Comparison of ENCODE assay signal across 11 mouse cellular contexts in the genomic region with DNA sequence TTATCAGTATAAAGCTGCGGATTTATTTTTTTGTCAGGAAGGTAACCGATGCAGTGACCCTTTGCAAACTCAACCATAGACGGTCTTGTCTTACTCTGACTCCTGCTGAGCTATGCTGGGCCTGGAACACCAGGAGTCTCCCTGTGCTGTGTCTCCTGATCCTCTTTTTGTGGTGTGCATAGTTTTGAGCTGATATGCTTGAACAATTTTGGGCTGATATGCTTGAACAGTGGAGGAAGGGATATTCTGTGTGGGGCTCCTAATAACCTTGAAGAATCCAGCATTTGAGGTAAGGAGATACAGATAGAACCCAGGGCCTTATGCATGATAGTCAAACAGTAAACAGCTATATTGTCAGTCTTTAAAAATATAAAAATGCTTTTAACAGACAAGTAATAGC.
DNase-seq lines count a peak whose midpoint lies in the region; ATAC-seq and TF ChIP-seq lines count a peak whose summit lies in the region.
"Had no signal": no experiment of that assay in that cellular context is flagged by ENCODE, and none has a peak within 500 bp of the region (broad histone marks: within the 10 kb centered on the region; RNA-seq: fewer than 3 reads in every experiment).

No protein-coding gene starts in this region.

- intact Hi-C loops in left cerebral cortex, adult 2 months (cut with DNase I), result loop anchor here (5.0 kb wide), 1 partner anchor 1185 kb away; no protein-coding TSS in a partner anchor
- intact Hi-C loops in left cerebral cortex, postnatal 4 days (cut with DNase I), result loop anchor here (10.0 kb wide), 1 partner anchor 212 kb away; a partner anchor contains a TSS

- WGBS in forebrain, embryonic 11.5 days, result 49% methylated on average over 3 of the region's 3 CpGs
- WGBS in forebrain, postnatal 0 days, result 56% methylated on average over 3 of the region's 3 CpGs
- 33% methylated on average over 3 of the region's 3 CpGs for WGBS in midbrain, embryonic 13.5 days

- no peak overlapping the region for H3K4me3 ChIP-seq in forebrain, embryonic 11.5 days (ENCODE audit: low read depth, low read length)
- H3K4me3 ChIP-seq in forebrain, postnatal 0 days (ENCODE audit: low read depth, low read length), result no peak overlapping the region
- no peak overlapping the region for H3K4me3 ChIP-seq in left cerebral cortex, adult 2 months
- no peak overlapping the region for H3K4me3 ChIP-seq in midbrain, embryonic 13.5 days (replicated peaks)
- H3K4me3 ChIP-seq: heart, embryonic 10.5 days had no signal

- no peak overlapping the region for H3K27ac ChIP-seq in forebrain, embryonic 11.5 days (ENCODE audit: low read depth, low read length)
- no peak overlapping the region for H3K27ac ChIP-seq in forebrain, postnatal 0 days (ENCODE audit: low read depth, low read length)
- H3K27ac ChIP-seq in left cerebral cortex, adult 2 months, result peak overlapping the region; percentile 24; the same call in 1 of the 2 replicates
- H3K27ac ChIP-seq in midbrain, embryonic 13.5 days, result no peak overlapping the region
- H3K27ac ChIP-seq: heart, embryonic 10.5 days had no signal

- DNase-seq in forebrain, embryonic 11.5 days (ENCODE audit: low spot score), result no peak
- DNase-seq in forebrain, postnatal 0 days, result no peak
- DNase-seq in left cerebral cortex, adult 2 months (ENCODE audit: extremely low spot score in 1 of 2, low spot score in 2 of 2), result no peak
- no peak for DNase-seq in left cerebral cortex, postnatal 4 days
- peak; percentile 22 for DNase-seq in retina, postnatal 1 day
- no peak for DNase-seq in lung, postnatal 25 days (ENCODE audit: low spot score)
- DNase-seq: kidney, adult 18-20 months; right cerebral cortex, adult 18-20 months had no signal

- H3K9ac ChIP-seq in forebrain, embryonic 11.5 days (ENCODE audit: low read length), result no peak overlapping the region
- no peak overlapping the region for H3K9ac ChIP-seq in forebrain, postnatal 0 days
- H3K9ac ChIP-seq in midbrain, embryonic 13.5 days (replicated peaks), result no peak overlapping the region

- H3K4me1 ChIP-seq in forebrain, embryonic 11.5 days (replicated peaks; ENCODE audit: control insufficient read depth, insufficient read depth, low read length), result no peaks in the 10 kb centered on the region
- H3K4me1 ChIP-seq in forebrain, postnatal 0 days (ENCODE audit: insufficient read depth), result no peaks in the 10 kb centered on the region
- H3K4me1 ChIP-seq in midbrain, embryonic 13.5 days (replicated peaks), result 0 out of 2 replicates have a peak, but pooled peaks cover 4% of the 10 kb centered on the region
- H3K4me1 ChIP-seq: heart, embryonic 10.5 days had no signal

- H3K36me3 ChIP-seq in forebrain, embryonic 11.5 days (ENCODE audit: control insufficient read depth, insufficient read depth, low read length), result no peaks in the 10 kb centered on the region
- no peaks in the 10 kb centered on the region for H3K36me3 ChIP-seq in forebrain, postnatal 0 days (ENCODE audit: insufficient read depth)
- H3K36me3 ChIP-seq in midbrain, embryonic 13.5 days, result no peaks in the 10 kb centered on the region
- H3K36me3 ChIP-seq: G1E; heart, embryonic 10.5 days had no signal

- H3K4me2 ChIP-seq in forebrain, embryonic 11.5 days (ENCODE audit: low read depth, low read length, severe bottlenecking), result no peak overlapping the region
- no peak overlapping the region for H3K4me2 ChIP-seq in forebrain, postnatal 0 days (ENCODE audit: low read depth)
- no peak overlapping the region for H3K4me2 ChIP-seq in midbrain, embryonic 13.5 days (replicated peaks)

- TF ChIP-seq CTCF in forebrain, postnatal 0 days (IDR thresholded peaks at IDR 0.05; ENCODE audit: low read depth), result no peak
- TF ChIP-seq CTCF in left cerebral cortex, adult 2 months (IDR thresholded peaks at IDR 0.05), result no peak

- H3K27me3 ChIP-seq in forebrain, embryonic 11.5 days (ENCODE audit: control insufficient read depth, insufficient read depth, low read length), result no peaks in the 10 kb centered on the region
- H3K27me3 ChIP-seq in forebrain, postnatal 0 days (ENCODE audit: insufficient read depth, low read length), result no peaks in the 10 kb centered on the region
- H3K27me3 ChIP-seq in midbrain, embryonic 13.5 days, result no peaks in the 10 kb centered on the region

- 0 out of 2 replicates have a peak, but pooled peaks have one; percentile 34 for ATAC-seq in forebrain, embryonic 11.5 days (replicated peaks; ENCODE audit: low FRiP score)
- no peak for ATAC-seq in forebrain, postnatal 0 days
- ATAC-seq in midbrain, embryonic 13.5 days, result peak; percentile 59; the same call in 1 of the 2 replicates

- no peaks in the 10 kb centered on the region for H3K9me3 ChIP-seq in forebrain, embryonic 11.5 days (ENCODE audit: control insufficient read depth, low read length)
- H3K9me3 ChIP-seq in forebrain, postnatal 0 days (ENCODE audit: low read length), result no peaks in the 10 kb centered on the region
- H3K9me3 ChIP-seq in midbrain, embryonic 13.5 days, result no peaks in the 10 kb centered on the region
- H3K9me3 ChIP-seq: heart, embryonic 10.5 days had no signal
